Mouse (Mus musculus) limb, embryonic 14.5 days (tissue): ENCODE measurements around the gene Recql5. TPM values are rescaled to one million over a fixed set of nuclear protein-coding genes. Genes with fewer than 3 reads are reported as not detected.

Source experiments
- ATAC-seq: fragments of 200-750 bp; cut with Nextera tagmentation; 2 replicates; pipeline ENCODE4 v1.8.0; 2017; ENCODE audit warnings: low read depth, moderate number of reproducible peaks, moderate TSS enrichment; ENCODE audit not compliant: low FRiP score
- DNase-seq: peaks from one replicate; pipeline ENCODE4 v3.0.0-alpha.2; 2015; ENCODE audit warnings: low spot score
- H3K27ac ChIP-seq: fragments of 300-500 bp; sonication (generic); replicated peaks from 2 replicates; pipeline ENCODE4 v1.5.1; 2014; ENCODE audit warnings: low read depth, mild to moderate bottlenecking, low read length, moderate library complexity, mixed read lengths
- H3K27me3 ChIP-seq: fragments of 300-500 bp; sonication (generic); 2 replicates; pipeline ENCODE4 v1.6.1; 2014; ENCODE audit warnings: low read length, mixed read lengths; ENCODE audit not compliant: control insufficient read depth, insufficient read depth
- H3K36me3 ChIP-seq: fragments of 300-500 bp; sonication (generic); 2 replicates; pipeline ENCODE4 v1.6.1; 2014; ENCODE audit warnings: mild to moderate bottlenecking, low read length, moderate library complexity, mixed read lengths; ENCODE audit not compliant: control insufficient read depth, insufficient read depth
- H3K4me1 ChIP-seq: fragments of 300-500 bp; sonication (generic); 2 replicates; pipeline ENCODE4 v1.6.1; 2014; ENCODE audit warnings: antibody characterized with exemption, low read length, mixed read lengths; ENCODE audit not compliant: control insufficient read depth, insufficient read depth
- H3K4me2 ChIP-seq: fragments of 300-500 bp; sonication (generic); replicated peaks from 2 replicates; pipeline ENCODE4 v1.6.1; 2014; ENCODE audit warnings: low read depth, mild to moderate bottlenecking, low read length, moderate library complexity; ENCODE audit not compliant: severe bottlenecking
- H3K4me3 ChIP-seq: fragments of 300-500 bp; sonication (generic); replicated peaks from 2 replicates; pipeline ENCODE4 v1.5.1; 2014; ENCODE audit warnings: low read length
- H3K9ac ChIP-seq: fragments of 300-500 bp; sonication (generic); 2 replicates; pipeline ENCODE4 v1.6.1; 2014; ENCODE audit warnings: mild to moderate bottlenecking, low read depth, low read length, moderate library complexity; ENCODE audit not compliant: severe bottlenecking
- H3K9me3 ChIP-seq: fragments of 300-500 bp; sonication (generic); 2 replicates; pipeline ENCODE4 v1.6.1; 2016; ENCODE audit warnings: low read length; ENCODE audit not compliant: control insufficient read depth
- POLR2A ChIP-seq: fragments of 200-500 bp; IDR thresholded peaks from 2 replicates; pipeline ENCODE4 v1.8.0; 2012; ENCODE audit warnings: inconsistent platforms, mild to moderate bottlenecking, moderate library complexity, borderline replicate concordance; ENCODE audit not compliant: insufficient read depth, insufficient read length; ENCODE audit errors: extremely low read depth
- WGBS: fragments of 180-500 bp; shearing (Covaris S2); extraction: QIAGEN DNeasy Blood & Tissue Kit; methylation state at CpG from one replicate; pipeline ENCODE4 v1.1.7; 2014; 5-methylcytosine and 5-hydroxymethylcytosine counted together
- polyA plus RNA-seq, 2 experiments: library from polyadenylated mRNA; depleted of rRNA in 1 of 2; stranded (reverse) in 1 of 2; unstranded in 1 of 2; fragments of >200 nt; fragmentation: Nextera tagmentation in 1 of 2; extraction: Ambion mirVana in 1 of 2; gene quantifications; 2 replicates each; pipeline versions ENCODE4 v1.2.1 to v1.2.3; 2012 to 2014

Gene Recql5
- polyA plus RNA-seq, 2 experiments = 16.1 to 27.9 TPM

DNA sequence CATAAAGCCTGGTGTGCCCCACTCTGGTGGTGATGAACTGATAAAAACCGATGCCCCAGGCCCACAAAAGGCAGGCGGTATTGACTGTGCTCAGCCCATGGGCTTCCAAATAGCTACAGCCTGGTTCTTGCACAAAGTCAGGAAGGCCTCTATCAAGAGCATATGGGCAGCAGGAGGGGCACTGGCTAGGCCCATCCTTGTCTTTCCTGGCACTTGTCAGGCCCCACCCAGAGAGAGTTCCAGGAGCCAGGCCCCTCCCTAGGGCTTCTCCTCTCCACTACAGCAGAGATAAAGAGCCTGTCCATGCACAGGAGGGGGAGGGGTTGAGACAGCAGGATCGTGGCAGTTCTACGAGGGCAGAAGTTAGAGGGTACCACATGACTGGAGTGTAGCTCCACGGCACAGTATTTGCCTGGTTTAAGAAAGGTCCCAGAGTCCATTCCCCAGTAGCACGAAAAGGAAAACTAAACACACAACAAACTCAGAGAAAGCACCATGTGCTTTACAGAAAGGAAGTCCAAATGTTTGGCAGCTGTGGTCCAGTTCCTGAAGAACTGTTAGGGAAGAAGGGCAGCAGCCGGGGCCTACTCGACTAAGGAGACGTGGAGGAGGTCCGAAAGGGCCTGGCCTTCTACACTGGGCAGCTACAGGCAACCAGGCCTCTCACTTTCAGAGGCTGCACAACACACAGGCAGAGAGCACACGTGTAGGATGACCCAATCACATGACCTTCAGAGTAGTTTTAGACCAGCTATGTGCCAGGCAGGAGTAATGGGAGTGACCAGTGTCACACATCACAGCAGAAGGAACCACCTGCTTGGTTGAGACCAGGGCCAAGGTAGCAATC is 29.7 kb downstream of the Recql5 start:
- Histone ChIP-seq H3K36me3 (peaks cover 3% of the 10 kb centered on the region; the same call in 1 of the 2 replicates), H3K27me3 (no peaks in the 10 kb centered on the region), H3K9ac (no peak overlapping the region), H3K4me1 (peaks cover 12% of the 10 kb centered on the region; the same call in 1 of the 2 replicates), H3K4me3 (no peak overlapping the region), H3K4me2 (no peak overlapping the region), H3K9me3 (no peaks in the 10 kb centered on the region), H3K27ac (no peak overlapping the region)
- no peak for DNase-seq
- whole genome bisulfite sequencing = 79% methylated on average over 11 of the region's 11 CpGs
- TF ChIP-seq POLR2A = no peak
- ATAC-seq = no peak

DNA sequence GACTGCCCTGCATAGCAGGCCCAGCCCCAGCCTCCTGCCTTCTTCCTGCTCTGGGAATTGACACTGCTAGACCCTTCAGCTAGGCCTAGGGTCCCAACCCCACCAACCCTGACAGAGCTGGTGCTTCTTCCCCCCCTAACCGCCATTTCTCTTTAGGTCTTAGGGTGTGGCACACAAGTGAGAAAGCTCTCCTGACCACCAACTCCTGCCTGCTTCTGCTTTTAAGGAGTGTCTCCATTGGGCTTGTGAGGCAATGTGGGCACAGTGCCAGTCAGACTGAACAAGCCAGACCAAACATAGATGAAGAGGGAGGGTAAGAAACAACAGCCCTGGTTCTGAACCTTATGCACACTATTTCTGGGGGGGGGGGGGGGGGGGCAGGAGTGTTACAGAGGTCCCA is 30.4 kb downstream of the Recql5 start:
- 73% methylated on average over 1 of the region's 1 CpGs for WGBS
- no peak overlapping the region for H3K9ac ChIP-seq

DNA sequence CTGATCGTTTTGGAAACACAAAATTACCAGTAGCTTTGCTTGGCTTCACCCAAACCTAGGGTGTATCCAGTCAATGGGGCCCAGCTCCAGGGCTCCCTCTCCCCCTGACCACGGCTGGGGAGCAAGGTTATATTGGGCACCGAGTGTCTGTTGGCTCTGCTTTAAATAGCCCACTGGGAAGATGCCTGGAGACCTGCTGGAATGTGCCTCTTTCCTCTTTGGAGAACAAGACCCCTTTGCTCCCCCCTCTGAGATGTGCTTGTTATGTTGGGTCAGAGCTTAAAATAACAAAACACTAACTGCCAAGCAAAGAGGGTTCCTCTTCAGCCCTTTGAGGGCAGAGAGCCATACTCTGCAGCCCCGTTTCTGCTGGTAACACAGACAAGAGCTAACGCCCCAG is 31.1 kb downstream of the Recql5 start:
- 0 out of 2 replicates have a peak, but pooled peaks have one; percentile 17 for ATAC-seq
- Histone ChIP-seq H3K4me2 (no peak overlapping the region), H3K27me3 (no peaks in the 10 kb centered on the region), H3K9ac (no peak overlapping the region), H3K4me1 (peaks cover 12% of the 10 kb centered on the region; the same call in 1 of the 2 replicates), H3K9me3 (no peaks in the 10 kb centered on the region), H3K36me3 (peaks cover 6% of the 10 kb centered on the region; the same call in 1 of the 2 replicates), H3K27ac (0 out of 2 replicates have a peak overlapping the region, but pooled peaks have one; percentile 38), H3K4me3 (no peak overlapping the region)
- no peak for TF ChIP-seq POLR2A
- no peak for DNase-seq
- WGBS = 76% methylated on average over 5 of the region's 5 CpGs

More for the DNA sequence above, 30.4 kb downstream of the Recql5 start:
- Histone ChIP-seq H3K4me2 (no peak overlapping the region), H3K4me1 (peaks cover 12% of the 10 kb centered on the region; the same call in 1 of the 2 replicates), H3K9me3 (no peaks in the 10 kb centered on the region), H3K4me3 (no peak overlapping the region), H3K27me3 (no peaks in the 10 kb centered on the region), H3K36me3 (peaks cover 3% of the 10 kb centered on the region; the same call in 1 of the 2 replicates), H3K27ac (0 out of 2 replicates have a peak overlapping the region, but pooled peaks have one; percentile 38)
- DNase-seq = no peak
- no peak for TF ChIP-seq POLR2A
- no peak for ATAC-seq

DNA sequence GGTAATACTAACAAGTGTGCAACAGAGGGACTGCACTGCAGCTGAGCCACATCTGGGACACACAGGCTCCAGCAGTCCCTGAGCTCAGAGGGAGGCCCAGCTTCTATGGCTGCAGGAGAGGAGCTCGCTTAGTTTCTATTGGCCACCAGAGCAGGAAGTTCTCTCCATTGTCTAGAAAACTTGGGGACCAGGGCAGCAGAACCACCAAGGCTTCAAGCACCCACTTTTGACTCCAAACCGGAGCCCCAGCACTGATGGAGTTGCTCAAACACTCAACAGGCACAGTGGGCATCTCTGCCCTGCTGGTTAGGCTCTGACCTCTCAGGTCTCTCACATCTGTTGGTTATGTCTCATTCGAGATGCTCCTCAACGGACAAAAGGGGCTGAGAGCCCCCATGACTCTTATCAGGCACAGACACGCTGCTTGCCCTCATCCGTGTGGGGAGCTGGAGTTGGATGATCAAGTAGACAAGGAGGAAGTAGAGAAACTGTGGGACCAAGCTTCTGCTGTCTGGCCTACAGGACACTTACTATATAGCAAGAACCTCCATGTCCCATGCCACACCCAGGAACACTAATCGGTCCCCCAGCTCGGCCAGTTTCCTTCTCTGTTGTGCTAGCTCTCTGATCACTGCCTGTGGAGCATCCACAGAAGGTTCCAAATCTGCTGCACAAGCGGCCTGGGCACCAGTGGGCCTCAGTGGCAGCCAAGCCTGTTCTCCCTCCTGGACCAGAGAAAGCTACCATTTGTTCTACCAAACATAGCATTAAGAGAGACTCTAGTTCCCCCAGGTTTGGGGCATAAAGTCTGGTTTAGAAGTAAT is 31.7 kb downstream of the Recql5 start:
- H3K9ac ChIP-seq = no peak overlapping the region
- H3K36me3 ChIP-seq = peaks cover 10% of the 10 kb centered on the region; the same call in 1 of the 2 replicates
- TF ChIP-seq POLR2A = no peak
- no peaks in the 10 kb centered on the region for H3K9me3 ChIP-seq
- H3K27me3 ChIP-seq = no peaks in the 10 kb centered on the region
- no peak overlapping the region for H3K4me2 ChIP-seq
- no peak overlapping the region for H3K4me3 ChIP-seq
- DNase-seq (no peak), ATAC-seq (no peak)
- H3K27ac ChIP-seq = no peak overlapping the region
- H3K4me1 ChIP-seq = peaks cover 12% of the 10 kb centered on the region; the same call in 1 of the 2 replicates
- 85% methylated on average over 9 of the region's 9 CpGs for WGBS
